Comparison of ENCODE assay signal across 12 mouse cellular contexts in the genomic region with DNA sequence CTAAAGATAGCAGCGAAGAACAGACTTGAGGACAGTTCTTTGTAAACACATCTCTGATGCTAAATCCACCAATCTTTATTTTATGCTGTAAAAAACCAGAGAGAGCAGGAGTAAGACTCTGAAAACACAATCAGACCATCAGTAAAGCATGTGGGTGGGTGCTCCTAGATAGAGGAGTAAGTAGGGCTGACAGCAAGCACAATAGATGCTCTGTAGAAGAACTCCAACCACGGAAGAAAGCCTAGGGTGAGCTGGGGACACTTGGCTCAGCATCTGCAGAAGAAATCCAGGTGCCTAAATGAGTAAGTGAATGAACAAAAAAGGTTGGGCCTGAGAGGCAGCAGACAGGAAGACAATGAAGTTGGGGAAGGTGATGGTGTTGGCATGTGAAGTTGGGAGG.
"Had no signal": no experiment of that assay in that cellular context is flagged by ENCODE, and none has a peak within 500 bp of the region (broad histone marks: within the 10 kb centered on the region; RNA-seq: fewer than 3 reads in every experiment).

No protein-coding gene starts in this region.

- DNase-seq: retina, postnatal 1 day; right cerebral cortex, adult 18-20 months; right cerebral cortex, postnatal 14 days; right cerebral cortex, postnatal 25 days; right cerebral cortex, postnatal 4 days; spleen, adult 18-20 months; thymus, adult 18-20 months; thymus, adult 2 months; thymus, postnatal 14 days; thymus, postnatal 25 days; thymus, postnatal 36 days; thymus, postnatal 4 days had no signal
